Mouse (Mus musculus) embryo, embryonic 10 days (tissue): ENCODE measurements around the gene Stx7.
"Not testable (repeated sequence)": the region's sequence is repeated elsewhere in the genome, so short reads cannot be mapped to it uniquely, and the experiment has no call there.

ENCODE experiments used
- DNase-seq: peaks from one replicate; pipeline ENCODE4 v3.0.0-alpha.2; 2015; ENCODE audit warnings: low spot score

Stx7 gene

DNA sequence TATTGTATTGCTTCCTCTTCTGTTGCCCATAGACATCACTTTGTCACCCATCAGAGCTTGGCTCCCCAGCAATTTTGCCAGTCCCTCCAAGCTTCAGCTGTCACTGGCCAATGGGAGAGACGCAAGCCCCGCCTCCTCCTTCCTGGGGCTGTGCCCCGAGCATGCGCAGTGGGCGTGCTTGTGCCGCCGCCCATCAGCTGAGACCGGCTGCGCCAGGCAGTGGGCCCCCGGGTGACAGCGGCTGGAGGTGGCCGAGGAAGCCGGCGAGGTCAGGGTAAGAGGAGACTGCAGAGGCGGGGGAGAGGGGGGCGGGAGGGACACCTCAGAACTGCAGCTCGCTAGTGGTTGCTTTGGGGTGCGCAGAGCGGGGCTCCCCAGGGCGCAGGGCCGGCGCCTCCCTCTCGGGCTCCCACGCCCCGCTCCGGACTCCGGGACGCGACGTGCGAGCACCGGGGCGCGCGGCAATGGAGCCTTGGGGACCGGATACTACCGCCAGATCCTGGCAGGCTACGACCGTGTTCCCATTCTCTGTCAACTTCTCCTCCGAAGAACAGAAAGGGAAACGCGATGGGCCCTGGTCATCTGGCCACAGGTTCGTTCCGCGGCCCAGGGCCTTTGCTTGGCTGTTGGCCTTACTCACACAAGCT, at the start of gene Stx7:
Stx7 (plus strand) TSS at position 168 of the 647 bp plus-strand sequence.
- peak; percentile 97 for DNase-seq

- DNase-seq = not testable (repeated sequence)
Measured at GRCm38 (mm10) chr10:24101812-24102211, 47.3 kb upstream of the Stx7 start, which contains the start of gene Taar8c. Gene Taar8c (minus strand): TSS chr10:24101912.

- DNase-seq = not testable (repeated sequence)
Measured at GRCm38 (mm10) chr10:24103299-24103698, 45.8 kb upstream of the Stx7 start.

- DNase-seq = no peak
Measured at GRCm38 (mm10) chr10:24107747-24108146, 41.4 kb upstream of the Stx7 start.

GRCm38 (mm10) chr10:24108236-24108635, 40.9 kb upstream of the Stx7 start:
- no peak for DNase-seq

GRCm38 (mm10) chr10:24109434-24109833, 39.7 kb upstream of the Stx7 start, which contains the start of gene Taar9:
Gene Taar9 (minus strand): TSS chr10:24109534.
- DNase-seq = not testable (repeated sequence)

DNA sequence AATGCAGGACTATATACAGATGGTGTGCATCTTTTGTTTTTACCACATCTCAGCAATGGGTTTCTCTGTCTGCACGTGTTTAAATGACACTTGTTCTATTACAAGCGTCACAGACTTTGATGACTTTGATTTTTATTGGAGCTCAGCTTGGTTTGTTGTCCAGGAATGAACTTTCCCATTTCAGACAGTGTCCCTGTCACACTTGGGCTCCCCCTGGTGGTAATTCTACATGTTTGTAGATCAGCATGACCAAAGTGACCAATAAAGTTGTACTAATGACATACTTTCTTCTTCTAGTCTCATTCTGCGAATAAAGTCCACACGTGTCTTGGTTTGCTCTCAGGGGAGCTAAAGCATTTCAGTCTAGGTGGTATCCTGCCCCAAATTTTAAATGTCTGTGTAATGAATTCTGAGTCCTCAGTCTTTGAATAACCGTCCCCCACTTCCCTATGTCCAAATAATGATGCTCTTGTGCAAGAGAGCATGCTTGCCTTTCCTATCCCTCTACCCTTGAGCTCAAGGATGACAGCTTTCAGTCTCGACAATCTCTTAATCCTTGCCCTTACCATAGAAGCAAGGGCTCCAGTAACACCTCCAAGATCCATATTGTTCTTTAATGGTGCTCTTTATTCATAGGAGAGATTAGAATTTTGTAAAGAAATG, 37.9 kb upstream of the Stx7 start:
- DNase-seq = peak; percentile 82

DNA sequence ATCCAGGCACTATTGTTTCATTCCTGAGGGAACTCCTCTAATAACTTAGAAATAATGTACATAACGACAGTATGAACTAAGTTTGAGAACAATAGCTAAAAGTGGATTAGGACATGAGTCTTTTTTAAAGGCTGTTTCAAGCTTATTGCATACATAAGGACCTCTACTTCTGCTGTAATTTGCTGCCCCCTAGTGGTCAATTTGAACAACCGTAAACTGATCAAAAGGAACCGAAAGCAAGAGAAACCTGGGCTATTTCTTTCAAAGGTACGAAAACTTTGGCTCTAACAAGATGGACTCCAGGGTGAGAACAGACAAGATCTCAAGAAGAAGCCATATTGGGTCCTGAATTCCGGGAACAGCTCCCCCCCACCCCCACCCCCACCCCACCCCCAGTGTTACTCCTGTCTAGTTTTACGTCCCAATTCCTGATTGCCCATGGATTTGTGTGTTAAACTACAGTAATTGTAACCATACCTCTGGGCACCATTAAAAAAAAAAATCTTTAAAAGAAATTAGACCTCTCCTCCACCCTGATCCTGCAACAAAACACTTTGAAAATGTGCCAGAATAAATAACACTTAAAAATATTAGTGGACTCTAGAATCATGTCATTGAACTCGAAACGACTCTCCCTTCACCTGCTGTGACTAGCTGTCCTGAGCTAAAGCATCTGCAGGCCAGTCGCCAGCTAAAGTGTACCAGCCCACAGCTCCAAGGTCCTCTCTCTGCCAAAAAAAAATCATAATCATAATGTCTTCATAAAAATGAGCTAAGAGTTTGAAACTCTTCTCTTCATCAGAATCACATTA, 17.4 kb upstream of the Stx7 start:
- peak; percentile 89 for DNase-seq

- peak; percentile 27 for DNase-seq
Measured at GRCm38 (mm10) chr10:24132273-24132672, 16.8 kb upstream of the Stx7 start.

- DNase-seq = no peak
Measured at GRCm38 (mm10) chr10:24133132-24133531, 16.0 kb upstream of the Stx7 start.

DNA sequence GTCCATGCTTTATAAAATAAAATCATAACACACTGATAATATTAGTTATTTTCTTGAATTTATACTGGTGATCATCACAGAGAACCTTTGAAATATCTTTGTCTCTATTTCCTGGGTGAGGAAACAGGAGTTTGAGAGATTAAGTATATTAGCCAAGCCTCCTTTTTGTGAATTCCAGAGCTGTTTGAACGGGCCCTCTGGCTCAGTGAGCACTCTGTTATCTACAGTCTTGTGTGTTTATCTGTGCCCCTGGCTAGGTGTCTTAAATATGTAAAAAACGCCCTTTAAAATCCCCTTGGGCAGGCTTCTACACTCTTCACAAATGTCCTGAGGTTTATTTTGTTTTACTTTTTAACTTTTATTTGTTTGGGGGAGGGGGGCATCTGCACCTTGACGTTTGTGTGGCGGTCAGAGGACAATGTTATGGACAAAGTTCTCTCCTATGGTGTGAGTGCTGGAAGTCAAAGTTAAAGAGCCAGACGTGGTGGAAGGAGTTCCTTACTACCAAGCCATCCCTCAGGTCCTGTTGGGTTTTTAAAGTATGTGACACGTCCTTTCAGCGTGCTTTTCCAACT, 14.9 kb upstream of the Stx7 start:
- no peak for DNase-seq

GRCm38 (mm10) chr10:24138623-24139261, 10.4 kb upstream of the Stx7 start:
- no peak for DNase-seq

DNA sequence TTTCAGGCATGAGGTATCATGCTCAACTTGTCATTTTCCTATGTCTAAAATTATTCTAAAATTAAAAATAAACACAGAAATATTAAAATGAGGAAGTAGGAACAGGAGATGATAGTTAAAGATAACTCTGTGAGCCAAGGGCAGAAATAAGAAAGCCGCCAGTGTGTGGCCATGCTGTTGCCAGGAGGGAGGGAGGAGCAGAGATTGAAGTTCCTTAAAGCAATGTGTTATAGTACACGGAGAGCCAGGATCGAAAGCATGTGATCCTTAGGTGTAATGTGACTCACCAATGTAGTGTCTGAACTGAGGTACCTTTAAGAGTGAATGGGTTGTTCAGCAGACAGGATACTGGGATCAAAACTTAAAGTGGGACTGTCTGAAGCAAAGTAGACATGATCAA, 6.4 kb upstream of the Stx7 start:
- no peak for DNase-seq

DNA sequence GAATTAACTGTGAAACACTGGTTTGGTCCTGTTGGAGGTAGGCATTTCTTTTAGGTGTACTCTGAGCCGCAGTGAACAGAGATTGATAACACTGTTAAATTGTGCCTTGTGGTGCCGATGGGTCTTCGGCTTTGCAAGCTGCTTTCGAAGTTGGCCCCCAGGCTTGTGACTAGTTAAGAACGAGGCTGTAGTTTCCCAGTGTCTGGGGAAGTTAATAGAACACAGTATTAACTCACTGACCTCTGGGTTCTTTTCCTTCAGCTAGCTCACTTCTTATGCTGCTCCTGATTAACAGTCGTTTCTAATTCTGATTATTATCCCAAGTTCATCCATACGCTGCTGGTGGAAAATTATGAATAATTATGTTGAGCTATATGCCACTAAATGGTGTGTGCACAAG, 984 bp downstream of the Stx7 start:
- no peak for DNase-seq

DNA sequence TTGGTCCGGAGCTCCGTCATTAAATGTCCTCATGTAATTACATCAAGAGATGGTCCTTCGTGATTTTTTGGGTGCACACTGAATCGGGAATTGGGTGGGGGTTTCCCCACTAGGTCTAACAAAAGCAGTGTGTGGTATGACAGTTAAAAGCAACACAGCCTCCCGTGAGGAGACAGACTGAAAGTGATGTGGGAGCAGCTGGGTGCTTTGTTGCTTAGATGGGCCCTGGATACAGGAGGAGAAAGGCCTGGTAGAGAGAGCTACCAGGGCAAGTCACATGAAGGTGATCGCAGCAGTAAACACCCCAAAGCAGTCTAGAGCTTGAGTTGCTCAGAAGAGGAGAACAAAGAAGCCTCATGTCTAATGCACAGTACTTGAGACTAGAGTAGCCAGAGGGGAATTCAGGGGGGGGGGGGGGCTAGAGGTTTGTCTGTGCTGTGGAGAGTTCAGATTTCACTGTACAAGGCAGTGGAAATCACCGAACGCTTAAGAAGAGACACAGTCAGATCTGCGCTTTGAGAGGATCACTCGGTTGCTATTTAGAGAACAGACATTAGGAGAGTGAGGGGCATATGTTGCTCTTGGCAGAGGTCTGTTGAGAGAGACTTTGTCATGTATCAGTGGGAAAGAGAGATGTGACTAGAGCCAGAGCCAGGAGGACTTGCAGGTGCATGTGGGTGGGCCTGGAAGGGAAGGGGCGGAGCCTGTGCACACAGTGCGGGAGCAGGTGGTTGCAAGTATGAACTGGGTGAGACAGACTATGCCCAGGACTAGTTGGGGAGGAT, 9.6 kb downstream of the Stx7 start:
- DNase-seq = no peak

- DNase-seq = no peak
Measured at GRCm38 (mm10) chr10:24159575-24159974, 10.5 kb downstream of the Stx7 start.

GRCm38 (mm10) chr10:24160349-24160748, 11.2 kb downstream of the Stx7 start:
- no peak for DNase-seq

DNA sequence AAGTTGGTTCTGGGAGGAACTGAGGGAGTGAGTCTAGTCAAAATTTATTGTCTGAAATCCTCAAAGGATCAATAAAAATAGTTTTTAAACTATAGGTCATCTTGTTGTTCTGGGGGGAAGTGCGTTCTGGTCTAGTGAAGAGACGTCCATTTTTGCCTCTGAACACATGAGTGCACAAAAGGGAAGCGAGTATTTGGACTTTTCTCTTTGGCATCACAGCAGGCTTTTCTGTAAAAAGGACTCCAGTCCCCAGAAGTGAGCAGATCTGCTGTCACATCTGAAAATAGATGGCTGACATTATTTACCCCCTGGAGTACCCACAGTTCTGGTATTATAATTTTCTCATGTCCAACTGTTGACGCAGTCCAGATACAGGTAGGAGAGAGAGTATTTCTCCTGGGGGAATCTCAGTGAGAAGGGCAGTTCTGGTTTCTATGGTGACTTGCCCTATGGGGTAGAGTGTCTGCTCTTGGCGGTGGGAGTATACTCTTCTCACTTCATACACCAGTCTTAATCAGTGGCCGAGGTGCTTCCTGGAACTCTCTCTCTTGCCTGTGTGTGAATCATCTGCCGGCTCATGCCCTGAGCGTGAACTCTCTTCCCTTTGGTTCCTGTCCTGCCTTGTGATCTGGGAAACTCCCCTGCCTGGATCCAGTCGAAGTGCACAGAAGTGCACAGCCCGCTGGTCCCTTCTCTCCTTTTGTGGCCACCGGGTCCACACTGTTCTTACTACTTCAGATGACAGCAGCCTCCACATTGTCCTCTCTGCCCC, 15.2 kb downstream of the Stx7 start:
- DNase-seq = peak; percentile 56

- DNase-seq = no peak
Measured at GRCm38 (mm10) chr10:24164909-24165304, 15.8 kb downstream of the Stx7 start.

DNA sequence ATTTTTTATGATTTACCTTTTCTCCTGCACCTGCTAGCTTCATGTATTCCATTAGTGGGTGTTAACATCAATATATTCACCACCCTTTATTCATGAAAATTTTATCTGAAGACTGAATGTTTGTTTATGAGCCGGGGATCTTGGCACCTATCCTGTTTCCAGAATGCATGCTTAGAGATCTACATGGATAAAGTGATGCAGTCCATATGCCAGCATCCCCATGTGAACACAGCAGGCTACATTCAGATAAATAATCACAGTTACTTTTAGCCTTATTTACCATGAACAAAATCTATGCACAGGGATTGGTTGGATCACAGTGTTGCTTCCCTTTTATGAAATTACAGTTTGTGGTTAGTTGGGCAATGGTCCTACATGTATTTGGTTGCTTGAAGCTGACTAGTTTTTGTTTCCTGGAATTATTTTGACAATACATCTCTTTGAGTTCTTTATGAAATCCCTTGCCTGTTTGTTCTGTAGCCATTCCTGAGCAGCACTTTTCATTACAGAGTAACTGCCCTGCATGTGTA, 16.5 kb downstream of the Stx7 start:
- no peak for DNase-seq
